In genomic region chrX:19084435-19084834, GRCm38 (mm10) we compare ENCODE assay signal across 32 mouse cellular contexts.
"Had no signal": no experiment of that assay in that cellular context is flagged by ENCODE, and none has a peak within 500 bp of the region (broad histone marks: within the 10 kb centered on the region; RNA-seq: fewer than 3 reads in every experiment).

No protein-coding gene starts in this region.

- H3K27me3 ChIP-seq: limb, embryonic 12.5 days; limb, embryonic 13.5 days; limb, embryonic 15.5 days; liver, embryonic 12.5 days; liver, embryonic 13.5 days; liver, embryonic 15.5 days; lung, embryonic 15.5 days; megakaryocyte, embryonic 14.5 days; midbrain, embryonic 12.5 days; midbrain, embryonic 13.5 days; midbrain, embryonic 15.5 days; neural tube, embryonic 12.5 days had no signal

- H3K9me3 ChIP-seq: limb, embryonic 10.5 days; limb, embryonic 12.5 days; limb, embryonic 13.5 days; limb, embryonic 15.5 days; liver, embryonic 12.5 days; liver, embryonic 13.5 days; liver, embryonic 15.5 days; lung, embryonic 15.5 days; megakaryocyte, embryonic 14.5 days; midbrain, embryonic 10.5 days; midbrain, embryonic 12.5 days; midbrain, embryonic 13.5 days; midbrain, embryonic 15.5 days; neural tube, embryonic 12.5 days had no signal

- DNase-seq: left cerebral cortex, postnatal 4 days; liver; liver, embryonic 13.5 days; liver, postnatal 0 days; lung, adult 18-20 months; lung, adult 2 months; lung, embryonic 14.5 days; lung, postnatal 10 days; lung, postnatal 14 days; lung, postnatal 36 days; lung, postnatal 4 days; midbrain, embryonic 14.5 days had no signal

- H3K4me3 ChIP-seq: limb, embryonic 10.5 days; limb, embryonic 12.5 days; limb, embryonic 13.5 days; limb, embryonic 15.5 days; liver, embryonic 12.5 days; liver, embryonic 13.5 days; liver, embryonic 15.5 days; lung, embryonic 15.5 days; megakaryocyte, embryonic 14.5 days; midbrain, embryonic 10.5 days; midbrain, embryonic 12.5 days; midbrain, embryonic 13.5 days; midbrain, embryonic 15.5 days; myocyte; neural tube, embryonic 12.5 days had no signal

- ATAC-seq: liver, embryonic 12.5 days; liver, postnatal 0 days; lung, postnatal 0 days; midbrain, embryonic 13.5 days; midbrain, embryonic 15.5 days; midbrain, embryonic 16.5 days had no signal

- H3K36me3 ChIP-seq: limb, embryonic 10.5 days; limb, embryonic 12.5 days; limb, embryonic 13.5 days; limb, embryonic 15.5 days; liver, embryonic 12.5 days; liver, embryonic 13.5 days; liver, embryonic 15.5 days; lung, embryonic 15.5 days; midbrain, embryonic 10.5 days; midbrain, embryonic 12.5 days; midbrain, embryonic 13.5 days; midbrain, embryonic 15.5 days; neural tube, embryonic 12.5 days had no signal

- H3K27ac ChIP-seq: limb, embryonic 10.5 days; limb, embryonic 12.5 days; limb, embryonic 13.5 days; limb, embryonic 15.5 days; liver, embryonic 12.5 days; liver, embryonic 13.5 days; liver, embryonic 14.5 days; liver, embryonic 15.5 days; lung, embryonic 15.5 days; macrophage; midbrain, embryonic 10.5 days; midbrain, embryonic 12.5 days; midbrain, embryonic 13.5 days; midbrain, embryonic 15.5 days; neural tube, embryonic 12.5 days had no signal

- H3K4me1 ChIP-seq: limb, embryonic 10.5 days; limb, embryonic 12.5 days; limb, embryonic 13.5 days; limb, embryonic 15.5 days; liver, embryonic 12.5 days; liver, embryonic 13.5 days; liver, embryonic 15.5 days; lung, embryonic 15.5 days; megakaryocyte, embryonic 14.5 days; midbrain, embryonic 10.5 days; midbrain, embryonic 12.5 days; midbrain, embryonic 13.5 days; midbrain, embryonic 15.5 days; neural tube, embryonic 12.5 days had no signal

- H3K9ac ChIP-seq: limb, embryonic 12.5 days; limb, embryonic 13.5 days; limb, embryonic 15.5 days; liver, embryonic 12.5 days; liver, embryonic 13.5 days; liver, embryonic 14.5 days; liver, embryonic 15.5 days; liver, postnatal 0 days; lung, embryonic 14.5 days; lung, embryonic 15.5 days; midbrain, embryonic 12.5 days; midbrain, embryonic 13.5 days; midbrain, embryonic 15.5 days; neural tube, embryonic 12.5 days had no signal

- H3K4me2 ChIP-seq: limb, embryonic 12.5 days; limb, embryonic 13.5 days; limb, embryonic 15.5 days; liver, embryonic 11.5 days; liver, embryonic 12.5 days; liver, embryonic 13.5 days; liver, embryonic 15.5 days; lung, embryonic 14.5 days; lung, embryonic 15.5 days; midbrain, embryonic 11.5 days; midbrain, embryonic 12.5 days; midbrain, embryonic 13.5 days; midbrain, embryonic 15.5 days; neural tube, embryonic 12.5 days had no signal
